Mouse (Mus musculus): Measurements from ENCODE around the gene Ttc37.

Ttc37 gene

GRCm38 (mm10) chr13:76157508-76157907 is 59.0 kb downstream of the Ttc37 start:
- DNase-seq (ENCODE audit: low spot score): no peak

GRCm38 (mm10) chr13:76160587-76160986 is 62.1 kb downstream of the Ttc37 start:
- DNase-seq (ENCODE audit: low spot score): no peak

- DNase-seq (ENCODE audit: low spot score): no peak
Measured at GRCm38 (mm10) chr13:76174297-76174696, 75.8 kb downstream of the Ttc37 start.

GRCm38 (mm10) chr13:76178700-76179099 is 80.2 kb downstream of the Ttc37 start:
- no peak for DNase-seq (ENCODE audit: low spot score)

GRCm38 (mm10) chr13:76187651-76188050 is 89.1 kb downstream of the Ttc37 start:
- DNase-seq (ENCODE audit: low spot score): no peak

DNA sequence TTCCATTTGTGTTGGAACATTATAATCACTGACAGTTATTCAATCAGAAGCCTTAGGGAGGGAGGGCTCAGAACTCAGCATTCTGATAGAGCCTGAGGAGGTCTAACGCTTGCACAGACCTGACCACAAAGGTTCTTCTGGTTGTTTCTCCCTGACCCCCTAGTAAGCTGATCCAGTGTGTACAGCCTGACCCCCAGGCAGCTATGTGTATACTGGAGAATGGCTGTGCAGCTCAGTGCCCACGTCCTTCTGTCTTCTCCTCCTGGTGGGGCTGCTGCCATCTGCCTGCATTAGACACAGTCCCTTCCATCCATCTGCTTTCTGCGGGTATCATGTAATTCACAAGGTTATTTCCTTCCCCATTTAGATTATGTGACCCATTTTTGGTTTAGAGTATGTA is 90.7 kb downstream of the Ttc37 start:
- peak; percentile 81 for DNase-seq (ENCODE audit: low spot score)

- DNase-seq (ENCODE audit: low spot score): no peak
Measured at GRCm38 (mm10) chr13:76190273-76190672, 91.7 kb downstream of the Ttc37 start.

GRCm38 (mm10) chr13:76194937-76195336 is 96.4 kb downstream of the Ttc37 start:
- DNase-seq (ENCODE audit: low spot score): no peak

GRCm38 (mm10) chr13:76195431-76196138 is 97.1 kb downstream of the Ttc37 start:
- DNase-seq (ENCODE audit: low spot score): no peak

DNA sequence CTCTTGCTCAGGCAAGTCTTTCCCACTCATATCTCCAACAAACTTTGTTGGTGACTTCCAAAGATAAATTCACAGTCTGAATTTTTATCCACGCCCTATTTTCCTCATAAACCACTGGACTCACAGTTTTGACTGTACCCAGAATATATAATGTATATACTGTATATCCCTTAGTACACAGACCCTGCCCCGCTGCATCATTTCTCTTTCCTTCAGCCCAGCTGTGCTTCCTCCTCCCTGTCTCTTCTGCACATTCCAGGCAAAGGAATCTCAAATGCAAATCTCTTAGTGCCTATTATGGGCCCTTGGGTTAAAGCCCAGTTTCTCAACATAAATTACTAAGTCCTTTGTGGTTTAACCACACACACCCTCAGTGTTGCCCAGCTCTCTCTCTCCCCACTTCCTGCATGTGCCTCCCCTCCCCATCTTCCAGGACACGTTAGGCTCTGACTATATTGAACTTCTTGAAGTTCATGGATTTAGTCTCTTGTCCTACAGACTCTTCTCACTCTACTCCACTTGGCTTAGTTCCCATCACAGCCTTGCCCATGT is 98.8 kb downstream of the Ttc37 start:
- no peak for DNase-seq (ENCODE audit: low spot score)

- no peak for DNase-seq (ENCODE audit: low spot score)
Measured at GRCm38 (mm10) chr13:76199943-76200342, 101.4 kb downstream of the Ttc37 start.

GRCm38 (mm10) chr13:76214928-76215327 is 116.4 kb downstream of the Ttc37 start:
- DNase-seq (ENCODE audit: low spot score): no peak

GRCm38 (mm10) chr13:76215397-76215796 is 116.9 kb downstream of the Ttc37 start:
- DNase-seq (ENCODE audit: low spot score): peak; percentile 55
